Mouse (Mus musculus) ES-E14 (cell line): ENCODE measurements around the gene Nr1h2. TPM values are rescaled to one million over a fixed set of nuclear protein-coding genes. Genes with fewer than 3 reads are reported as not detected.

Source experiments
- DNase-seq: peaks from one replicate; pipeline ENCODE4 v3.0.0-alpha.2; 2013; ENCODE audit warnings: low read depth, low spot score
- H3K27ac ChIP-seq: 2 replicates; pipeline ENCODE4 v1.5.1; 2012; ENCODE audit warnings: low read depth, mild to moderate bottlenecking, low read length, moderate library complexity, mixed read lengths; ENCODE audit not compliant: poor library complexity, insufficient read depth, severe bottlenecking
- H3K36me3 ChIP-seq: 2 replicates; pipeline ENCODE4 v1.6.1; 2012; ENCODE audit warnings: mild to moderate bottlenecking, low read length, moderate library complexity, mixed read lengths; ENCODE audit not compliant: control insufficient read depth, poor library complexity, insufficient read depth, severe bottlenecking
- H3K4me1 ChIP-seq, 2 experiments: fragments of 150-350 bp in 1 of 2; sonication (generic) in 1 of 2; 2 replicates each; pipeline ENCODE4 v1.6.1; 2012; ENCODE audit warnings: low read length in 2 of 2, mild to moderate bottlenecking in 1 of 2, mixed read lengths in 1 of 2; ENCODE audit not compliant: control insufficient read depth in 2 of 2, insufficient read depth in 2 of 2, poor library complexity in 1 of 2
- H3K4me3 ChIP-seq, 2 experiments: fragments of 150-350 bp in 1 of 2; sonication (generic) in 1 of 2; 2 replicates each; pipeline ENCODE4 v1.5.1; 2012; ENCODE audit warnings: low read length in 2 of 2, low read depth in 1 of 2, mild to moderate bottlenecking in 1 of 2, mixed read lengths in 1 of 2; ENCODE audit not compliant: insufficient read depth in 1 of 2, poor library complexity in 1 of 2, severe bottlenecking in 1 of 2
- H3K9ac ChIP-seq: 2 replicates; pipeline ENCODE4 v1.6.1; 2012; ENCODE audit warnings: low read depth, mild to moderate bottlenecking, low read length, mixed read lengths; ENCODE audit not compliant: poor library complexity, insufficient read depth, severe bottlenecking
- H3K9me3 ChIP-seq: fragments of 150-350 bp; sonication (generic); 2 replicates; pipeline ENCODE4 v1.6.1; 2012; ENCODE audit warnings: low read depth, mild to moderate bottlenecking, low read length; ENCODE audit not compliant: control insufficient read depth, insufficient read depth
- CHD2 ChIP-seq: IDR thresholded peaks from 2 replicates; pipeline ENCODE4 v1.6.1; 2014; ENCODE audit warnings: mild to moderate bottlenecking, low read depth, low read length, inconsistent platforms
- HCFC1 ChIP-seq: IDR thresholded peaks from 2 replicates; pipeline ENCODE4 v1.6.1; 2012; ENCODE audit warnings: low read length, inconsistent platforms, borderline replicate concordance; ENCODE audit not compliant: insufficient read depth
- MAFK ChIP-seq: IDR thresholded peaks from 2 replicates; pipeline ENCODE4 v1.6.1; 2014; ENCODE audit warnings: mild to moderate bottlenecking, low read depth, low read length, inconsistent platforms; ENCODE audit not compliant: insufficient read depth
- ZC3H11A ChIP-seq: IDR thresholded peaks from 2 replicates; pipeline ENCODE4 v1.6.1; 2012; ENCODE audit warnings: low read depth, mild to moderate bottlenecking, inconsistent platforms, low read length, borderline replicate concordance
- ZNF384 ChIP-seq: IDR thresholded peaks from 2 replicates; pipeline ENCODE4 v1.6.1; 2012; ENCODE audit warnings: low read depth, low read length, inconsistent platforms
- in situ Hi-C, 2 experiments: fragments of 600-800 bp; cut with MboI; formaldehyde crosslinking; loops; one replicate each; pipeline ENCODE4 v1.15.1; 2025; ENCODE audit warnings: low sequenced_read_pairs in 2 of 2, inconsistent platforms in 1 of 2; ENCODE audit not compliant: unreplicated experiment in 2 of 2
- total RNA-seq: library from RNA; depleted of rRNA; stranded (reverse); fragments of 300-350 nt; gene quantifications from 2 replicates; pipeline ENCODE4 v1.2.3, GENCODE M21; 2012

The Nr1h2 gene
- total RNA-seq, 1 experiment, result 78.5 TPM

- TF ChIP-seq ZC3H11A, result no peak
- TF ChIP-seq CHD2, result no peak
- TF ChIP-seq HCFC1, result no peak
- TF ChIP-seq MAFK, result no peak
- TF ChIP-seq ZNF384, result no peak
- in situ Hi-C loops, result no loop called here
- H3K4me3 ChIP-seq, result peak overlapping the region; percentile 48 to 57; a peak in 3 of 4 replicates
Measured at GRCm38 (mm10) chr7:44551731-44552130, 2.0 kb downstream of the Nr1h2 start.

GRCm38 (mm10) chr7:44551301-44551700 lies 2.5 kb downstream of the Nr1h2 start:
- DNase-seq, result no peak
- no peak overlapping the region for H3K27ac ChIP-seq
- H3K36me3 ChIP-seq, result peaks cover 24% of the 10 kb centered on the region; the same call in 1 of the 2 replicates
- in situ Hi-C loops, result no loop called here
- H3K9ac ChIP-seq, result peak overlapping the region; percentile 49
- no peak for TF ChIP-seq ZNF384
- no peak for TF ChIP-seq ZC3H11A
- no peak for TF ChIP-seq HCFC1
- TF ChIP-seq CHD2, result no peak
- TF ChIP-seq MAFK, result no peak
- H3K4me1 ChIP-seq, result peaks cover 2 to 16% of the 10 kb centered on the region in 2 experiments; a peak in 1 of 4 replicates
- H3K4me3 ChIP-seq, result peak overlapping the region; percentile 48 to 57; a peak in 3 of 4 replicates
- H3K9me3 ChIP-seq, result no peaks in the 10 kb centered on the region

More at GRCm38 (mm10) chr7:44551731-44552130, 2.0 kb downstream of the Nr1h2 start:
- H3K36me3 ChIP-seq, result peaks cover 24% of the 10 kb centered on the region; the same call in 1 of the 2 replicates
- no peak overlapping the region for H3K27ac ChIP-seq
- peaks cover 2 to 16% of the 10 kb centered on the region in 2 experiments; a peak in 1 of 4 replicates for H3K4me1 ChIP-seq
- DNase-seq, result no peak
- no peaks in the 10 kb centered on the region for H3K9me3 ChIP-seq
- peak overlapping the region; percentile 61 for H3K9ac ChIP-seq

GRCm38 (mm10) chr7:44550409-44550678 lies 3.4 kb downstream of the Nr1h2 start:
- H3K9me3 ChIP-seq, result no peaks in the 10 kb centered on the region
- H3K36me3 ChIP-seq, result peaks cover 24% of the 10 kb centered on the region; the same call in 1 of the 2 replicates
- no peak overlapping the region for H3K9ac ChIP-seq
- H3K27ac ChIP-seq, result no peak overlapping the region
- H3K4me3 ChIP-seq, result no peak overlapping the region
- peaks cover 2 to 16% of the 10 kb centered on the region in 2 experiments; a peak in 1 of 4 replicates for H3K4me1 ChIP-seq
- in situ Hi-C loops, result no loop called here
- DNase-seq, result no peak
- TF ChIP-seq ZC3H11A (no peak), ZNF384 (no peak), CHD2 (no peak), MAFK (no peak), HCFC1 (no peak)

- no peak overlapping the region for H3K4me3 ChIP-seq
- H3K4me1 ChIP-seq, result peaks cover 2 to 16% of the 10 kb centered on the region in 2 experiments; a peak in 1 of 4 replicates
- no peak overlapping the region for H3K27ac ChIP-seq
- TF ChIP-seq HCFC1 (no peak), MAFK (no peak)
- in situ Hi-C loops, result no loop called here
- no peaks in the 10 kb centered on the region for H3K9me3 ChIP-seq
- no peak for DNase-seq
- peaks cover 24% of the 10 kb centered on the region; the same call in 1 of the 2 replicates for H3K36me3 ChIP-seq
- no peak overlapping the region; the same call in 1 of the 2 replicates for H3K9ac ChIP-seq
Measured at GRCm38 (mm10) chr7:44549621-44550408, 3.9 kb downstream of the Nr1h2 start.
